Mouse (Mus musculus): ENCODE data around the gene Stk10.
A peak's percentile ranks its signal among the peaks of the same experiment; 100 is the strongest.

Gene Stk10

GRCm38 (mm10) chr11:32629713-32630211, 96.7 kb downstream of the Stk10 start:
- no peak for DNase-seq (ENCODE audit: extremely low spot score)

- no peak for DNase-seq (ENCODE audit: extremely low spot score)
Measured at GRCm38 (mm10) chr11:32632671-32633070, 99.6 kb downstream of the Stk10 start.

GRCm38 (mm10) chr11:32633542-32633941, 100.4 kb downstream of the Stk10 start:
- no peak for DNase-seq (ENCODE audit: extremely low spot score)

GRCm38 (mm10) chr11:32634143-32634542, 101.0 kb downstream of the Stk10 start:
- no peak for DNase-seq (ENCODE audit: extremely low spot score)

- DNase-seq (ENCODE audit: extremely low spot score): no peak
Measured at GRCm38 (mm10) chr11:32634842-32635241, 101.7 kb downstream of the Stk10 start.

- no peak for DNase-seq (ENCODE audit: extremely low spot score)
Measured at GRCm38 (mm10) chr11:32636275-32636674, 103.2 kb downstream of the Stk10 start.

GRCm38 (mm10) chr11:32638521-32639255, 105.6 kb downstream of the Stk10 start:
- no peak for DNase-seq (ENCODE audit: extremely low spot score)

GRCm38 (mm10) chr11:32640617-32641016, 107.5 kb downstream of the Stk10 start:
- no peak for DNase-seq (ENCODE audit: extremely low spot score)

- DNase-seq (ENCODE audit: extremely low spot score): peak; percentile 95
Measured at GRCm38 (mm10) chr11:32642249-32642876, 109.3 kb downstream of the Stk10 start, which contains the start of gene Fbxw11. Fbxw11 (plus strand) TSS chr11:32642724.

GRCm38 (mm10) chr11:32642899-32643886, 110.1 kb downstream of the Stk10 start:
- peak; percentile 40 for DNase-seq (ENCODE audit: extremely low spot score)

- no peak for DNase-seq (ENCODE audit: extremely low spot score)
Measured at GRCm38 (mm10) chr11:32644010-32644409, 110.9 kb downstream of the Stk10 start.

- no peak for DNase-seq (ENCODE audit: extremely low spot score)
Measured at GRCm38 (mm10) chr11:32647265-32647664, 114.2 kb downstream of the Stk10 start.

- no peak for DNase-seq (ENCODE audit: extremely low spot score)
Measured at GRCm38 (mm10) chr11:32650236-32650749, 117.2 kb downstream of the Stk10 start.

GRCm38 (mm10) chr11:32650893-32651590, 117.9 kb downstream of the Stk10 start:
- no peak for DNase-seq (ENCODE audit: extremely low spot score)

- DNase-seq (ENCODE audit: extremely low spot score): no peak
Measured at GRCm38 (mm10) chr11:32651723-32652122, 118.6 kb downstream of the Stk10 start.

GRCm38 (mm10) chr11:32662082-32662656, 129.1 kb downstream of the Stk10 start:
- no peak for DNase-seq (ENCODE audit: extremely low spot score)

- no peak for DNase-seq (ENCODE audit: extremely low spot score)
Measured at GRCm38 (mm10) chr11:32665639-32666038, 132.5 kb downstream of the Stk10 start.

- no peak for DNase-seq (ENCODE audit: extremely low spot score)
Measured at GRCm38 (mm10) chr11:32666983-32667382, 133.9 kb downstream of the Stk10 start.

GRCm38 (mm10) chr11:32671480-32671879, 138.4 kb downstream of the Stk10 start:
- DNase-seq (ENCODE audit: extremely low spot score): no peak
